Mouse (Mus musculus) liver, postnatal 0 days (tissue): ENCODE data around the gene Snx14. TPM values are rescaled to one million over a fixed set of nuclear protein-coding genes. Genes with fewer than 3 reads are reported as not detected.
A peak's percentile ranks its signal among the peaks of the same experiment; 100 is the strongest.
"Not testable (repeated sequence)": the region's sequence is repeated elsewhere in the genome, so short reads cannot be mapped to it uniquely, and the experiment has no call there.

Source experiments
- ATAC-seq: fragments of 200-750 bp; cut with Nextera tagmentation; 2 replicates; pipeline ENCODE4 v1.8.0; 2017; ENCODE audit warnings: mild to moderate bottlenecking, moderate library complexity
- DNase-seq: peaks from one replicate; pipeline ENCODE4 v3.0.0-alpha.2; 2016
- H3K27ac ChIP-seq: fragments of 300-500 bp; sonication (generic); 2 replicates; pipeline ENCODE4 v1.5.1; 2014; ENCODE audit warnings: antibody characterized with exemption, moderate library complexity, mild to moderate bottlenecking, low read depth
- H3K27me3 ChIP-seq: fragments of 300-500 bp; sonication (generic); 2 replicates; pipeline ENCODE4 v1.6.1; 2014; ENCODE audit warnings: low read length, control low read depth, mixed read lengths; ENCODE audit not compliant: insufficient read depth
- H3K36me3 ChIP-seq: fragments of 300-500 bp; sonication (generic); replicated peaks from 2 replicates; pipeline ENCODE4 v1.6.1; 2014; ENCODE audit warnings: mild to moderate bottlenecking, control low read depth, low read length, moderate library complexity, mixed read lengths; ENCODE audit not compliant: insufficient read depth
- H3K4me1 ChIP-seq: fragments of 300-500 bp; sonication (generic); 2 replicates; pipeline ENCODE4 v1.6.1; 2014; ENCODE audit warnings: antibody characterized with exemption, mild to moderate bottlenecking, control low read depth; ENCODE audit not compliant: insufficient read depth
- H3K4me2 ChIP-seq: fragments of 300-500 bp; sonication (generic); 2 replicates; pipeline ENCODE4 v1.6.1; 2014; ENCODE audit warnings: low read depth, mild to moderate bottlenecking, low read length, moderate library complexity, mixed read lengths
- H3K4me3 ChIP-seq: fragments of 300-500 bp; sonication (generic); 2 replicates; pipeline ENCODE4 v1.5.1; 2014; ENCODE audit warnings: low read depth, low read length
- H3K9ac ChIP-seq: fragments of 300-500 bp; sonication (generic); replicated peaks from 2 replicates; pipeline ENCODE4 v1.6.1; 2014; ENCODE audit warnings: mild to moderate bottlenecking, moderate library complexity
- H3K9me3 ChIP-seq: fragments of 300-500 bp; sonication (generic); 2 replicates; pipeline ENCODE4 v1.6.1; 2016; ENCODE audit warnings: mild to moderate bottlenecking, control low read depth, low read length, mixed read lengths
- CTCF ChIP-seq: sonication (generic); IDR thresholded peaks from 2 replicates; pipeline ENCODE4 v1.5.1; 2016; ENCODE audit warnings: antibody characterized with exemption, low read depth
- EP300 ChIP-seq: IDR thresholded peaks from 2 replicates; pipeline ENCODE4 v1.6.1; 2016; ENCODE audit warnings: antibody characterized with exemption, low read depth, mild to moderate bottlenecking
- WGBS: fragments of 180-500 bp; shearing (Covaris S2); extraction: QIAGEN DNeasy Blood & Tissue Kit; methylation state at CpG from one replicate; pipeline ENCODE4 v1.1.7; 2014; ENCODE audit not compliant: insufficient replicate concordance; 5-methylcytosine and 5-hydroxymethylcytosine counted together
- polyA plus RNA-seq: library from polyadenylated mRNA; unstranded; fragments of >200 nt; fragmentation: Nextera tagmentation; extraction: Ambion mirVana; gene quantifications from 2 replicates; pipeline ENCODE4 v1.2.1, GENCODE M21; 2015

Snx14 gene
- 7.9 TPM in 2 replicates for polyA plus RNA-seq

DNA sequence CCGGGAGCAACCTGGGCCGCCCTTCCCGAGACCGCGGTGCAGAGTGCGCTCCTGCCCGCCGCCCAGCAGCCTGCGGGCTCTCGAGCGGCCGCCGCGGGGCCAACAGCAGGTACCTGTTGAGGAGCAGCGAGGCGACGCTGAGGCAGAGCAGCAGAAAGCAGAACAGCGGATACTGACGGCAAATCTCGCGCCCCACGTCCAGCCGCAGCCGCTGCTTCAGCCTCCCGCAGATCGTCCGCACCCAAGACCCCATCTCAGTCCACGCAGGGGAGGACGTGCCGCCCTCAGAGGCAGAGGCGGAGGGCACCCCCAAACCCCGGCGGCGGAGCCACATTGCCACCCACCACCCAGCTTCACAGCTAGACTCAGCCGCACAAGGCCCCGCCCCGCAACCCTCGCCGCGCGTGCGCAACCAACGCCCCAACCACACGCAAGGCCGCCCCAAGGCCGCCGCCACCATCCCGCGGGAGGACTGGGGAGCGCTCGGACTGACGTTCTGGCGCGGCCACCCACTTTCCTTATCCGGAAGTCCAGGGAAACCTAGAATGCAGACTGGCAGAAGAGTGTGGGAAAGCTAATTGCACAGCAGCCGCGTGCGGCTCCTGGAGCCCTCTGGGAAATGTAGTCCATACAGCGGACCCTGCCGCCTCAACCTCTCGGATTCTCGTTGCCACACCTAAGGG is at the start of gene Snx14:
Snx14 (minus strand) TSS at position 404 of the 683 bp plus-strand sequence.
- DNase-seq (peak; percentile 97), ATAC-seq (peak; percentile 97)
- H3K27me3 ChIP-seq, result no peaks in the 10 kb centered on the region
- WGBS, result under 1% methylated on average over 62 of the region's 62 CpGs
- no peaks in the 10 kb centered on the region for H3K36me3 ChIP-seq
- no peak for TF ChIP-seq EP300
- TF ChIP-seq CTCF, result no peak
- H3K4me1 ChIP-seq, result peaks cover 13% of the 10 kb centered on the region
- H3K4me2 ChIP-seq, result peak within 1 kb of the TSS; percentile 95
- peak within 1 kb of the TSS; percentile 96 for H3K27ac ChIP-seq
- peak within 1 kb of the TSS; percentile 89 for H3K4me3 ChIP-seq
- H3K9me3 ChIP-seq, result no peaks in the 10 kb centered on the region
- peak within 1 kb of the TSS; percentile 93 for H3K9ac ChIP-seq

DNA sequence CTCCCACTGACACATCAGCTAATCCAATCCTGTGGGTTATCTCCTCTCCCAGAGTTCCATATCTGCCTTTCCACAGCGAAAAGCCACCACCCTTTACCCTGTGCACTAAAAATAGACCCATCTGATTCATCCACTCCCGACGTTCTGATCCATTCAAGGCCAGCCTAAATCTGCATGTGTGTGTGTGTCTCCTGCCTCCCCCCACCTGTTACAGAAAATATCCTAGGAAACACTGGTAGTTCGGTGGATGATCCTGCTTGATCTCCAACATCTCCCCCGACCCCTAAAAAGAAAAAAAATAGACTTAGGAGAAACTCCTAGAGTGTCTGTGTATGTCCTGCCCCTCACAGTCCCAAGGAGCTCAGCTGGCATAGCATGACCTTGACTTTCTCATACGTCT is 45.8 kb upstream of the Snx14 start:
- Histone ChIP-seq H3K4me2 (no peak overlapping the region), H3K9me3 (no peaks in the 10 kb centered on the region), H3K36me3 (no peaks in the 10 kb centered on the region), H3K9ac (no peak overlapping the region), H3K4me1 (peaks cover 9% of the 10 kb centered on the region; the same call in 1 of the 2 replicates), H3K4me3 (no peak overlapping the region), H3K27me3 (no peaks in the 10 kb centered on the region), H3K27ac (no peak overlapping the region)
- 37% methylated on average over 6 of the region's 6 CpGs for WGBS
- no peak for DNase-seq
- no peak for TF ChIP-seq CTCF
- TF ChIP-seq EP300, result no peak
- no peak for ATAC-seq

DNA sequence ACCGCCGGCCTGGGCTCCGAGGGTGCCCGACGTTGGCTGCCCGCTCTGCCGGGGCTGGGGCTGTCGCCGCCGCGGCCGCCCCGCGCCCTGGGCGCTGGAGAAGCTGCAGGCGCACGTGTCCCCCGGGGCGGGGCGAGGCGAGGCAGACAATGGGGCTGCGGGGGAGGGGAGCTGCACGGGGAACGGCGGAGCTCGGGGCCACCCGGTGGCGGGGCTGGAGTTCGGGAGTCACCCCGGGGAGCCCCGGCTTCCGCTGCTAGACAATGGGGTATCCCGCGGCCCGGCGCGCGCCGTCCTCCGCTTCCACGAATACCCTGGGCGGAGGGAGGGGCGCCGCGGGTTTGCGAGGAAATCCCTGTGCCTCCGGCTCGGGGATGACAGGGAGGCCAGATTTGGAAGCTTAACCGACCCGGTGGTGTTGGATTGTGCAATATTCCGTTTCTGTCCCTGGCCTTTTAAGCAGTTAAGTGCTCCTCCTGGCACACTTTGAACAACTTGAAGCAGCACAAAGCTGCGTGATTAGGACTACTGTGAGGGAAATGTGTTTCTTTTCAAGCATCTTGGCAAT is 44.2 kb upstream of the Snx14 start:
- Histone ChIP-seq H3K4me2 (peak overlapping the region; percentile 97), H3K9me3 (no peaks in the 10 kb centered on the region), H3K27ac (peak overlapping the region; percentile 98), H3K4me3 (peak overlapping the region; percentile 100), H3K9ac (peak overlapping the region; percentile 97), H3K36me3 (no peaks in the 10 kb centered on the region), H3K27me3 (no peaks in the 10 kb centered on the region), H3K4me1 (peaks cover 9% of the 10 kb centered on the region; the same call in 1 of the 2 replicates)
- TF ChIP-seq EP300, result no peak
- no peak for DNase-seq
- WGBS, result 1% methylated on average over 39 of the region's 52 CpGs
- peak; percentile 64 for ATAC-seq

DNA sequence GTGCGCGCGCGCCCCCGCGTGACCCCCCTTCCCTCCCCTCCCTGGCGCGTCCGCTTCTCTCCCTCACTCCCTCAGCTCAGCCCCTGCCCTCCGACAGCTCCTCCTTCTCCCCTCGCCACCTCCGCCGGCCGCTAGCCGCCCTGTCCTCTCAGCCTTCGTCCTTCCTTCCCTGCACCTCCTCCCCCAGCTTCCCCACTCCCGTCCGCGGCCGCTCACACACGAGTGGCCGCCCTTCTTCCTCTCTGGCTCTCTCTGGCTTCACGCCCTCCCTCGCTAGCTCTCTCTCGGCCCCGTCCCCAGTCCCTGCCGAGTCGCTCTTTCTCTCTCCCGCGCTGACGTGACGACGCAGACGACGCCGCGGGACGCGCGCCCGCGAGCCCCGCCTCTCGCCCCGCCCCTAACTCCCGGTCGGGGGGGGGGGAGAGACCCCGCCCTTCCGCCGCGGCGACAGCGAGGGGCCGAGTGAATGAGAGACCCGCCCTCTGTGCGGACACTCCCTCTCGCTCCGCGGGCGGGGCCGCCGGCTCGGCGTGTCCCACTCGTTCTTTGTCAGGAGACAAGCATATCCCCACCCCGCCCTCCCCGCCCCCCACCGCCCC is 43.6 kb upstream of the Snx14 start, which contains the start of gene Syncrip:
Syncrip (minus strand) TSS at position 345 of the 599 bp plus-strand sequence.
- DNase-seq (peak; percentile 98), ATAC-seq (peak; percentile 86)
- Histone ChIP-seq H3K4me3 (peak within 1 kb of the TSS; percentile 100), H3K27ac (peak within 1 kb of the TSS; percentile 98), H3K9ac (peak within 1 kb of the TSS; percentile 97), H3K4me2 (peak within 1 kb of the TSS; percentile 97)
- H3K4me1 ChIP-seq, H3K27me3 ChIP-seq, H3K9me3 ChIP-seq, H3K36me3 ChIP-seq: not testable (repeated sequence)
- WGBS, result under 1% methylated on average over 31 of the region's 68 CpGs

DNA sequence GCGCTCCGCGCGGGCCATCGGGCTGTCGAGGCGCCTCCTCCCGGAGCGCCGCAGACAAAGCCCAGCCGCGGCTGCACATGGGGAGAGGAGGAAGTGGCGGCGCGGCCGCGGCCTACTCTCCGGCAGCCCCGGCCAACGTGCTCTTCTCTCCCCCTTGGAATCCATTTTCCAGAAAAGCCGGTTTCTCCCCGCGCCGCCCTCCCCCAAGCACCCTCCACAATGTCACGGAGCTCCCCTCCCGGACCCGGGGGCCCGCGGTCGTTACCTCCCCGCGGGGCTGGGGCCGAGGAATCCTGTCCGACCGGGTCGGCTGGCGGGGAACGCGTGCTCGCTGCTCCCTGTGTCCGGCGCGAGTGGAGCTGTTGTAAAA is 43.0 kb upstream of the Snx14 start:
- Histone ChIP-seq H3K27me3 (no peaks in the 10 kb centered on the region), H3K4me3 (peak overlapping the region; percentile 100), H3K9me3 (no peaks in the 10 kb centered on the region), H3K4me1 (peaks cover 9% of the 10 kb centered on the region; the same call in 1 of the 2 replicates), H3K4me2 (peak overlapping the region; percentile 97), H3K9ac (peak overlapping the region; percentile 97), H3K36me3 (peaks cover 5% of the 10 kb centered on the region), H3K27ac (peak overlapping the region; percentile 98)
- peak; percentile 69 for DNase-seq
- under 1% methylated on average over 17 of the region's 43 CpGs for WGBS
- TF ChIP-seq EP300 (no peak), CTCF (no peak)
- peak; percentile 8 for ATAC-seq

DNA sequence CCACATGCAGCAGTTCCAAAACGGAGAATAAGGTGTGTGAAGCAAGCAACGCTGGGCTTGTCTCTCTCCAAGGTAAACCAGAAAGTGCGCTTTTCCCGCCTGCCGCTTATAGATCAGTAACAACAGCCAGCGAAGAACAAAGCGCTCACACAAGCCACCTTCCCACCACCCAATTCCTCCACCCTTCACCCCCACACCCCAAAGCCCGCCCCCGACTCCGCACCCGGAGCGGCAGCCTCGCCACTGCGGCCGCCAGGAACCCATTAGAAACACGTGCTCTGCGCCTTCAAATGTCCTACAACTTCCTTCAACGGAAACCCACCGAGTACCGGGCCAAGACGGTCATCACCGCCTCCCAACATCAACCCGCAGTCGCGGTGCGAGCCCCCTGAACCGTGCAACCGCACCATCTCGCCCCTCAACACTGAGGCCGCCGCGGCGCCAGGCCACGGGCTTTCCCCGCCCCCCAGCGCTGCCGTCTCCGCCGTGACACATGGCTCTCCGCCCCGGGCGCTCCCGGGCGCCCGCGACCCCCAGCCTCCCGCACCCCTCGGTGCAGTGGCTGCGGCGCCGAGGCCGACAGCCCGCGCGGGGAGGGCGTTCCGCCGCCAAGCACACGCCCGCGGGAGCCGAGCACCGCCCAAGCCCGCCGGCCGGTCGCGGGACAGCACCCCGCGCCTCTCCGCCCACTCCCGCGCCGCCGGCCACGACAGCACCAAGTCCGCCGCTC is 42.5 kb upstream of the Snx14 start:
- peak overlapping the region; percentile 100 for H3K4me3 ChIP-seq
- H3K27me3 ChIP-seq, result no peaks in the 10 kb centered on the region
- TF ChIP-seq EP300 (no peak), CTCF (no peak)
- peak; percentile 26 for ATAC-seq
- peaks cover 9% of the 10 kb centered on the region; the same call in 1 of the 2 replicates for H3K4me1 ChIP-seq
- WGBS, result 1% methylated on average over 56 of the region's 78 CpGs
- peak overlapping the region; percentile 97 for H3K4me2 ChIP-seq
- H3K27ac ChIP-seq, result peak overlapping the region; percentile 98
- no peaks in the 10 kb centered on the region for H3K9me3 ChIP-seq
- DNase-seq, result no peak
- H3K36me3 ChIP-seq, result peaks cover 8% of the 10 kb centered on the region
- H3K9ac ChIP-seq, result peak overlapping the region; percentile 97
